In the genomic region with DNA sequence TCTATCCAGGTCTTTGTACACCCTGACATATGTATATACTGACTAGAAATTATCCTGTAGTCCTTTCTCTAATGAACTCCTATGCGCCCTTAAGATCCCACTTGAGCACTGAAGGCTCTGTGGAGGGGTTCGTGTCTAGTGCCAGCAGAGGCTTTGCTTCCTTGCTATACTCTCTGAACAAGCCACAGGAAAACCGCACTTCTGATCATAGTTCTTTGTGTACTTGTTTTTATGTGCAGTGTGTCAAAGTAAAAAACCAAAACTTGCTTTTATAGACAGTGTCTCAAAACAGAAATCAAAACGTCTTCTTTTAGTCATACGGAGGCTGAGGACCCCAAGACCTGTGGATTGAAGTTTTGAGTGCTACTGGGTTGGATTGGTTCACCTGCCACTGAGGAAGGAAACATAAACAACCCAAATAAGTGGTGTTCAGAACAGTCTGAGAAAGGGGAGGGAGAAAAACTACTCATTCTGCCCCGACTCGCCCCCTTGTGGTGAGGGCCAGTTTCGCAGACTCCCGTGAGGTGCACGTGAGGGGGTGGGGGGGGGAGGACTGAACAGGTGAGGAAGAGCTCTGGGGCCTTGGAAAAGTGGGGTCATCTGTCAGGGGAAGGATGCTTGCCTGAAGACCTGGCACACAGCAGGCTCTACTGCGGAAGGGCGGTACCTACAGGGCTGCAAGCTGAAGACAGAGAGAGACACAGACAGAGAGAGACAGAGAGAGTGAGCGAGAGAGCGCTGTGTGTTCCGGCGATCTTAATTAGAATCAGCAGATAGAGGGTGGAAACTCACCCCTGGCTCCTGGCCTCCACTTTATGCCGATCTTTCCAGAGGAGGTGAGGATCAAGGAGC, we compare ENCODE assay signal across 9 mouse cellular contexts. TPM values are rescaled to one million over a fixed set of nuclear protein-coding genes. Genes with fewer than 3 reads are reported as not detected.
DNase-seq lines count a peak whose midpoint lies in the region; ATAC-seq and TF ChIP-seq lines count a peak whose summit lies in the region.
"Had no signal": no experiment of that assay in that cellular context is flagged by ENCODE, and none has a peak within 500 bp of the region (broad histone marks: within the 10 kb centered on the region; RNA-seq: fewer than 3 reads in every experiment).

No protein-coding gene starts in this region.

- no peaks in the 10 kb centered on the region for H3K4me1 ChIP-seq in intestine, embryonic 14.5 days (replicated peaks; ENCODE audit: control insufficient read depth, insufficient read depth, low read length)
- no peaks in the 10 kb centered on the region for H3K4me1 ChIP-seq in lung, embryonic 15.5 days
- no peaks in the 10 kb centered on the region for H3K4me1 ChIP-seq in spleen, adult 2 months (ENCODE audit: control insufficient read depth, insufficient read depth, insufficient read length)

- H3K36me3 ChIP-seq in intestine, embryonic 14.5 days (ENCODE audit: control insufficient read depth, insufficient read depth, low read length): no peaks in the 10 kb centered on the region
- H3K36me3 ChIP-seq in lung, embryonic 15.5 days: no peaks in the 10 kb centered on the region
- no peaks in the 10 kb centered on the region for H3K36me3 ChIP-seq in spleen, adult 2 months (ENCODE audit: control insufficient read depth, insufficient read depth, low read length)

- 0 out of 2 replicates have a peak overlapping the region, but pooled peaks have one; percentile 8 for H3K4me3 ChIP-seq in intestine, embryonic 14.5 days (ENCODE audit: low read depth, low read length)
- H3K4me3 ChIP-seq in lung, embryonic 15.5 days: no peak overlapping the region
- H3K4me3 ChIP-seq in spleen, adult 2 months (ENCODE audit: extremely low read depth, insufficient read depth, insufficient read length): no peak overlapping the region
- H3K4me3 ChIP-seq: erythroblast, embryonic 14.5 days had no signal

- H3K9me3 ChIP-seq in intestine, embryonic 14.5 days (ENCODE audit: control insufficient read depth, low read length): peaks cover 5% of the 10 kb centered on the region; the same call in 1 of the 2 replicates
- no peaks in the 10 kb centered on the region for H3K9me3 ChIP-seq in lung, embryonic 15.5 days

- H3K27ac ChIP-seq in intestine, embryonic 14.5 days (ENCODE audit: low read depth): no peak overlapping the region
- H3K27ac ChIP-seq in lung, embryonic 15.5 days: no peak overlapping the region
- H3K27ac ChIP-seq in spleen, adult 2 months (ENCODE audit: insufficient read depth, low read length): peak overlapping the region; percentile 33; the same call in 1 of the 2 replicates

- TF ChIP-seq CTCF in spleen, adult 2 months (IDR thresholded peaks at IDR 0.05; ENCODE audit: extremely low read depth, insufficient read depth, insufficient read length, insufficient replicate concordance): peak; percentile 72; the same call in 1 of the 2 replicates

- ATAC-seq in intestine, embryonic 14.5 days (replicated peaks; ENCODE audit: low FRiP score, low TSS enrichment, low read depth): 0 out of 2 replicates have a peak, but pooled peaks have one; percentile 15
- ATAC-seq in lung, embryonic 15.5 days (ENCODE audit: borderline replicate concordance, extremely low read depth, low FRiP score, low TSS enrichment): no peak

- H3K9ac ChIP-seq in intestine, embryonic 14.5 days (ENCODE audit: low read length): no peak overlapping the region
- H3K9ac ChIP-seq in lung, embryonic 15.5 days: no peak overlapping the region

- DNase-seq in kidney, adult 18-20 months: peak; percentile 22
- DNase-seq in kidney, adult 11 months: no peak
- peak; percentile 47 for DNase-seq in Muller cell, postnatal 12 days (ENCODE audit: inconsistent ontology term)
- DNase-seq in embryo, embryonic 10.5 days (ENCODE audit: low spot score): peak; percentile 47
- DNase-seq in intestine, embryonic 14.5 days (ENCODE audit: low spot score): peak; percentile 70
- peak; percentile 30 to 36 for DNase-seq in spleen, adult 2 months (ENCODE audit: low read depth in 1 of 2, low spot score in 2 of 2)
- no peak for DNase-seq in adipocyte (ENCODE audit: low spot score)

- H3K27me3 ChIP-seq in intestine, embryonic 14.5 days (replicated peaks; ENCODE audit: control insufficient read depth, insufficient read depth, low read length): no peaks in the 10 kb centered on the region
- no peaks in the 10 kb centered on the region for H3K27me3 ChIP-seq in lung, embryonic 15.5 days
- no peaks in the 10 kb centered on the region for H3K27me3 ChIP-seq in spleen, adult 2 months (ENCODE audit: control insufficient read depth, insufficient read depth, low read length)

- WGBS in intestine, embryonic 14.5 days: 33% methylated on average over 17 of the region's 17 CpGs
- 34% methylated on average over 17 of the region's 17 CpGs for WGBS in lung, embryonic 15.5 days
- WGBS in spleen, adult 2 months: 37% methylated on average over 17 of the region's 17 CpGs

- H3K4me2 ChIP-seq in intestine, embryonic 14.5 days (ENCODE audit: low read length): peak overlapping the region; percentile 37
- H3K4me2 ChIP-seq in lung, embryonic 15.5 days: peak overlapping the region; percentile 22; the same call in 1 of the 2 replicates

- TF ChIP-seq POLR2A in spleen, adult 2 months (IDR thresholded peaks at IDR 0.05; ENCODE audit: low read depth, low read length): no peak

RNA-seq across cellular contexts. Expression of a gene that starts 48.3 kb away (rescaled TPM):
- 70.6 and 70.8 TPM in 2 replicates for polyA plus RNA-seq in intestine, embryonic 14.5 days (2014; fragmentation: Nextera tagmentation; extraction: Ambion mirVana)
- polyA plus RNA-seq in lung, embryonic 15.5 days (2015; fragmentation: Nextera tagmentation; extraction: Ambion mirVana): 74.7 and 76.9 TPM in 2 replicates
- 119 and 243 TPM in 2 replicates for polyA plus RNA-seq in spleen, adult 2 months (2012; rRNA removed)

Comparison
In these comparisons a context has a peak if more than half of its experiments do, and no peak if none do; other contexts are left out.
1. DNase-seq: peak in kidney, adult 18-20 months (single experiment), Muller cell, postnatal 12 days (single experiment), embryo, embryonic 10.5 days (single experiment), intestine, embryonic 14.5 days (single experiment) and spleen, adult 2 months (2 of 2); none in kidney, adult 11 months (single experiment) and adipocyte (single experiment).